Mouse (Mus musculus) G1E (cell line): ENCODE results near the gene Mcpt4. TPM values are rescaled to one million over a fixed set of nuclear protein-coding genes. Genes with fewer than 3 reads are reported as not detected.
"Not testable (repeated sequence)": the region's sequence is repeated elsewhere in the genome, so short reads cannot be mapped to it uniquely, and the experiment has no call there.

Source experiments
- ATAC-seq: 2 replicates; pipeline ENCODE4 v1.8.0; 2016; ENCODE audit warnings: mild to moderate bottlenecking; ENCODE audit not compliant: insufficient number of reproducible peaks, poor library complexity, low FRiP score, severe bottlenecking; ENCODE audit errors: extremely low read depth
- DNase-seq: peaks from one replicate; pipeline ENCODE4 v3.0.0; 2012; ENCODE audit warnings: low spot score
- H3K27me3 ChIP-seq: 2 replicates; pipeline ENCODE4 v1.6.1; 2012; ENCODE audit warnings: mild to moderate bottlenecking, low read length, inconsistent platforms; ENCODE audit not compliant: insufficient read depth
- H3K36me3 ChIP-seq: replicated peaks from 2 replicates; pipeline ENCODE3; 2012; ENCODE audit warnings: mild to moderate bottlenecking, inconsistent platforms
- H3K4me1 ChIP-seq: 2 replicates; pipeline ENCODE4 v1.6.1; 2012; ENCODE audit warnings: low read depth, low read length, inconsistent platforms, mixed read lengths; ENCODE audit not compliant: insufficient read depth
- H3K4me3 ChIP-seq: 2 replicates; pipeline ENCODE4 v1.5.1; 2012; ENCODE audit warnings: low read depth, mild to moderate bottlenecking, inconsistent platforms, low read length, moderate library complexity, mixed read lengths
- H3K9me3 ChIP-seq: replicated peaks from 2 replicates; pipeline ENCODE4 v1.6.1; 2012; ENCODE audit warnings: inconsistent platforms
- CTCF ChIP-seq: IDR thresholded peaks from 2 replicates; pipeline ENCODE4 v1.5.1; 2012; ENCODE audit warnings: low read depth, low read length, inconsistent platforms, mixed read lengths
- GATA1 ChIP-seq: IDR thresholded peaks from 2 replicates; pipeline ENCODE4 v1.6.1; 2012; ENCODE audit warnings: borderline replicate concordance, low read length, inconsistent platforms, mixed read lengths
- GATA2 ChIP-seq: IDR thresholded peaks from 2 replicates; pipeline ENCODE4 v1.6.1; 2012; ENCODE audit warnings: low read depth, low read length, inconsistent platforms, borderline replicate concordance
- POLR2AphosphoS5 ChIP-seq: IDR thresholded peaks from 2 replicates; pipeline ENCODE4 v1.6.1; 2012; ENCODE audit warnings: low read depth, low read length, inconsistent platforms; ENCODE audit not compliant: insufficient replicate concordance
- TAL1 ChIP-seq: conservative IDR thresholded peaks from 2 replicates; pipeline ENCODE4 v1.6.1; 2012; ENCODE audit warnings: low read depth, low read length, inconsistent platforms, mixed read lengths
- polyA plus RNA-seq: library from polyadenylated mRNA; stranded (reverse); fragments of >175 nt; gene quantifications from 2 replicates; pipeline ENCODE4 v1.2.3, GENCODE M21; 2012
- total RNA-seq, 2 experiments: library from RNA; stranded (forward) in 1 of 2; stranded (reverse) in 1 of 2; fragments of 200-1000 nt in 1 of 2; fragments of >200 nt in 1 of 2; fragmentation: Nextera tagmentation in 1 of 2; gene quantifications; 2 replicates each; pipeline ENCODE4 v1.2.3; 2014 to 2017

Mcpt4 gene
- total RNA-seq (2014; fragmentation: Nextera tagmentation) (not detected in 2 replicates), total RNA-seq (2017) (0.46 and 0.66 TPM in 2 replicates), polyA plus RNA-seq (not detected in 2 replicates)

DNA sequence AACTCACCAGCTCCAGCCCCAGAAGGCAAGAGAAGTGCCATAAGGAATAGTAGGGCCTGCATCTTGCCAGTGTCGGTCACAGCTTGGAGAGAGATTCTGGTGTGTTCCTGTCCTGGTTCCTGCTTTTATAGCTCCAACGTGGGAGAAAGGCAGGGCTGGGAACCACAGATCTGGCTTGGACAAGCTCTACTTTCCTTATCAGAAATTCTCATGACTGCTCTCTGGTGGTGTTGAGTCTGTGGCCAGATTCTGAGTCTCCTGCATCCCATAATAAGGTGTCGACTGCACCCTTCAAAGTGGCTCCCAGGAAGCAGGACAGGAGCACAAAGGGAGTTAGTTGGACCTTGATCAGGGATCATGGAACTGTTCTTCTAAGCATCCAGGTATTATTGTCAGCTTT is at the start of gene Mcpt4:
Mcpt4 (minus strand) TSS at position 101 of the 400 bp plus-strand sequence.
- ATAC-seq, H3K4me3 ChIP-seq, H3K4me1 ChIP-seq, DNase-seq, H3K9me3 ChIP-seq, H3K36me3 ChIP-seq: not testable (repeated sequence)
- H3K27me3 ChIP-seq: peaks cover 41% of the 10 kb centered on the region

DNA sequence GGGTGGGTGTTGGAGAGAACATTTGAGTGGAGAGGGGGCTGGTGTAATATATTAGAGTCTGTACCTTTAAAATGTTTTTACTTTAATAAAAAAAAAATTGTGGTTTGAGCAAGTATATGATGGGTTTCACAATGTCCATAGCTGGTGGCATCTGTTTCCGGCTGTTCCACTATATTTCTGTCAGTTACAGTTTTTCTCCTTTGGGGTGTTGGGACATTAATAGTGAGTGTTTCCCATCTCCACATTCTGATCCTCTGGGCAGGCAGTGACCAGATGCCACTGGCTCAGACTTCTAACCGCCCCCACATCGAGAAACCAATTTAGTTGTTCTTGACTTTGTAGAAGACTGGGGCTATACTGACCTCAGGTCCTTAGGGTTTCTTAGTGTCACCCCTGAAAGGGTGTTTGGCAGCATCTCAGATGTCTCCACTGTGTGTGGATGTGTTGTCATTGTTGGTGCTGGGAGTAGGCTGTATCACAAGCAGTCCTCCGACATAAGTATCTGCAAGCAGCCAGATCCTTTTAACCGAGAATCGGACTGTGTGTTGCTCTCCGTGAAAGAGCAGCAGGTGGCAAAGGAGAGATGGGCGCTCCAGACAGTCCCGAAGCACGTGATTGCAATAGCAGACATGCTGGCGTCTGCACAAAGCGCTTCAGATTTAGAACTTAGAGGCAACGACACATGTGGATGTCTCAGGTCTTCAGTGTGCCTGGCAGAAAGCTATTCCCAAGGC is 43.5 kb upstream of the Mcpt4 start:
- Histone ChIP-seq H3K9me3 (no peaks in the 10 kb centered on the region), H3K27me3 (peaks cover 27% of the 10 kb centered on the region), H3K4me1 (no peaks in the 10 kb centered on the region), H3K36me3 (no peaks in the 10 kb centered on the region), H3K4me3 (no peak overlapping the region)
- ATAC-seq (no peak), DNase-seq (no peak)
- TF ChIP-seq POLR2AphosphoS5 (no peak), CTCF (no peak), GATA2 (no peak), GATA1 (no peak), TAL1 (no peak)

DNA sequence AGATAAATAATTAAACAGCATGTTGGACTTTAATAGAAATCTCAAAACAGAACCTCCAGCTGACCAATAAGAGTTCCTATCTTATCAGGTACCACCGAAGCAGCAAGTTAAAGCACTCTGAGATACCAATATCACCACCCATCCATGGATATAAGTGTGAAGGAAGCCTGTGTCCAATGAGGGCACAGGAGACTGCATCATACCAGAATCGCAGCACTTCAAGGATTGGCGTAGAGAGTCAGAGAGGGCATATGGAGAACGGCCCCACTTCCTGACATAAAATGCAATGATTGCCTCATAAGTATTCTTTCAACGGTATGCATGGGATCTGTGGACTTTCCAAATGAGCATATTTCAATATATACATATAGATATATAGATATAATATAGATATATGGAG is 42.9 kb upstream of the Mcpt4 start:
- TF ChIP-seq GATA2: no peak
- TF ChIP-seq GATA1: no peak
- no peak for TF ChIP-seq CTCF
- TF ChIP-seq POLR2AphosphoS5: no peak
- TF ChIP-seq TAL1: no peak
- DNase-seq (no peak), ATAC-seq (no peak)
- Histone ChIP-seq H3K36me3 (no peaks in the 10 kb centered on the region), H3K4me1 (no peaks in the 10 kb centered on the region), H3K27me3 (peaks cover 33% of the 10 kb centered on the region), H3K4me3 (no peak overlapping the region), H3K9me3 (no peaks in the 10 kb centered on the region)

DNA sequence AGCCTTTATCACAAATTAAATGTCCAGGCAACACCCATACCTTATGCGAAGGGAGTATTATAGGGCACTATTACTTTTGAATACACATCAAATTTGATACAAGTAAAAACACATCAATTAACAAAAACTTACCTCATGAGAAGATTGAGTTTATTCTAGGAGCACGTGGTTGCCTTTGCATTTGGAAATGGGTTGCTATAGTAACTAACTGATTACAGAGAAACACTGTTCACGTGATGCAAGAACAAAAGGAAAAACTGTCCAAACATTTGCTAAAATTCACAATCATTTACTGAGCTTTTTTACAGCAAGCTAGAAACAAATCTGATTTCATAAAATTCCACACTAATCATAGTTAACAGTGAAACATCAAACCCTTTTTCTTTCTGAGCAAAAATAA is 41.3 kb upstream of the Mcpt4 start:
- no peak for TF ChIP-seq CTCF
- TF ChIP-seq TAL1: no peak
- TF ChIP-seq POLR2AphosphoS5: no peak
- TF ChIP-seq GATA1: no peak
- no peak for TF ChIP-seq GATA2
- no peak overlapping the region for H3K4me3 ChIP-seq
- no peak for DNase-seq

DNA sequence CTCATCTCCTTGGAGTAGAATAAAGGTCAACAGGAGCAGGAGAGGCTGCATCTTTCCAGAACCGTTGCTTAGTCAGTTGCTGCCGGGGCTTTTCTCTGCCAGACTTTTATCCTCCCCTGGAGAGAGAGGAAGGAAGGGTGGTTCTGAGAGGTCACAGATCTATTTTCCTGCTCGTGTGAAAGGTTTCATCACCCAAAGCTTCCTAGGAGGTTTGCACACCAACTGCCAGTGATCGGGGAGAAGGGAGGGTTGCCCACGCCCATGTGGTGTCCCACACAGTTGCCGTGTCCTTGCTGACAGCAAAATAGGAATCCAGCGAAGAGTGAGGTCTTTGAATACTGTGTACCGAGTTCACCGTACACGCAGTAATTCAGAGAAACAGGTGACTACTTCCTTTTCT is 40.3 kb upstream of the Mcpt4 start, which contains the start of gene Ctsg:
Ctsg (minus strand) TSS at position 189 of the 400 bp plus-strand sequence.
- H3K9me3 ChIP-seq: no peaks in the 10 kb centered on the region
- H3K36me3 ChIP-seq: no peaks in the 10 kb centered on the region
- no peak within 1 kb of the TSS for H3K4me3 ChIP-seq
- DNase-seq: no peak
- TF ChIP-seq POLR2AphosphoS5 (no peak), TAL1 (no peak), GATA1 (no peak), CTCF (no peak), GATA2 (no peak)
- no peaks in the 10 kb centered on the region for H3K4me1 ChIP-seq
- peaks cover 38% of the 10 kb centered on the region for H3K27me3 ChIP-seq
- no peak for ATAC-seq

More for the DNA sequence above, 41.3 kb upstream of the Mcpt4 start:
- Histone ChIP-seq H3K27me3 (peaks cover 37% of the 10 kb centered on the region), H3K4me1 (no peaks in the 10 kb centered on the region), H3K9me3 (no peaks in the 10 kb centered on the region), H3K36me3 (no peaks in the 10 kb centered on the region)
- ATAC-seq: no peak

DNA sequence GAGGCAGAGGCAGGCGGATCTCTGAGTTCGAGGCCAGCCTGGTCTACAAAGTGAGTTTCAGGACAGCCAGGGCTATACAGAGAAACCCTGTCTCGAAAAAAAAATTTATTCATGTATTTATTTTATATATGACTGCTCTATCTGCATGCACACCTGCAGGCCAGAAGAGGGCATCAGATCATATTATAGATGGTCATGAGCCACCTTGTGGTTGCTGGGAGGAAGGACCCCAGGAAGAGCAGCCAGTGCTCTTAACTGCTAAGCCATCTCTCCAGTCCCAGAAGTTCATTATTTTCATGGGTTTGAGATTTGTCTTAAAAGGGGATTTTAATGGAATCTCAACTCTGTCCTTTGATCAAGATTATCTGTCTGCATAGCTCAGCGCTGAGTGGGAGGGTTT is 36.8 kb upstream of the Mcpt4 start:
- H3K4me1 ChIP-seq: no peaks in the 10 kb centered on the region
- H3K36me3 ChIP-seq: no peaks in the 10 kb centered on the region
- ATAC-seq: no peak
- DNase-seq: no peak
- peaks cover 34% of the 10 kb centered on the region for H3K27me3 ChIP-seq
- H3K4me3 ChIP-seq: no peak overlapping the region
- no peaks in the 10 kb centered on the region for H3K9me3 ChIP-seq
- no peak for TF ChIP-seq GATA1
- TF ChIP-seq CTCF: peak; percentile 26; the same call in 1 of the 2 replicates
- no peak for TF ChIP-seq TAL1

GRCm38 (mm10) chr14:56097597-56097996 is 35.5 kb upstream of the Mcpt4 start:
- Histone ChIP-seq H3K36me3 (no peaks in the 10 kb centered on the region), H3K27me3 (peaks cover 34% of the 10 kb centered on the region), H3K4me1 (no peaks in the 10 kb centered on the region), H3K4me3 (no peak overlapping the region), H3K9me3 (no peaks in the 10 kb centered on the region)
- DNase-seq: no peak
- ATAC-seq: no peak
- no peak for TF ChIP-seq TAL1
- no peak for TF ChIP-seq GATA2
- TF ChIP-seq GATA1: no peak
- no peak for TF ChIP-seq POLR2AphosphoS5
- no peak for TF ChIP-seq CTCF
